Mouse (Mus musculus): Measurements from ENCODE around the gene Olfr317. TPM values are rescaled to one million over a fixed set of nuclear protein-coding genes. Genes with fewer than 3 reads are reported as not detected.
"Not testable (repeated sequence)": the region's sequence is repeated elsewhere in the genome, so short reads cannot be mapped to it uniquely, and the experiment has no call there.

The Olfr317 gene
- not detected in 2 replicates for total RNA-seq (2015)
- not detected in 2 replicates for total RNA-seq (2017)

DNA sequence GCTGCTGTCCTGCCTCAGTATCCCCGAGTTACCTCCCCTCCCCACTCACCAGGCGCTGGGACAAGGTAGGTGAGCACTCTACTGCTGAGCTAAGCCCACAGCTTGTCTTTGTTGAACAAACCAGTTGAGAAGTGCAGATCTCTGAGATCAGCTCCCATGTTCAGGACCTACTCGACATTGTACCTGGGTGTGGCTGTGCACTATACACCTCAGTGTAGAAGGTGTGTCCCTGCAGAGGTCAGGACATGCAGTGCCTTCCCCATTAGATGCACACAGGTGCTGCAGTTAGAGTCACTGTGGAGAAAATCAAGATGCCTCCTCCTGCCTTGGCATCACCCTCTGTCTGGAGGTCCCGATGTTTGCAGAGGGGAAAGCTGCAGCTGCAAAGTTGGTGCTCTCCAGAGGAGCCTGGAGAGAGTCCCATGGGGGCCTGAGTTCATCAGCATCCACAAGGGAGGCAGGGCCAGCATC, at the start of gene Olfr317:
TSS of gene Olfr317 (minus strand) at position 421 of the 471 bp plus-strand sequence.
- ATAC-seq (replicated peaks; ENCODE audit: poor library complexity) = no peak

DNA sequence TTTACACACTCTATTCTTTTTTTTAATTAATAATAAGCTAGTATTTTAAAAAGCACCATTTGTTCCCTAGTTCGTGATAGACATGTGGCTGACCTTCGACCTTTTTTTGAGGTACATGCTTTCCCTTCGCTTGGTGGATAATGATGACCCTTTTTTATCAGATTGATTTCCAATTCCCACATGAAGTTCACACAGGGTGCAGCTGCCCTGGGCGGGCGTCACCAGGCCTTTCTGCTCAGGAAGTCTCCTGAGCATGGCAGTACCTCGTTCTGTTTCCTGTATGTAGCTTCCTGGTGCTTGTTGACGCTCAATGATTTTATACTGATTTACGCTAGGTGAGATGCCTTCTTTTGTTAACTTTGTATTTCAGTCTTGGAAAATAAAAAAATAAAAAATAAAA, 49.3 kb upstream of the Olfr317 start:
- ATAC-seq (replicated peaks; ENCODE audit: poor library complexity) = no peak

DNA sequence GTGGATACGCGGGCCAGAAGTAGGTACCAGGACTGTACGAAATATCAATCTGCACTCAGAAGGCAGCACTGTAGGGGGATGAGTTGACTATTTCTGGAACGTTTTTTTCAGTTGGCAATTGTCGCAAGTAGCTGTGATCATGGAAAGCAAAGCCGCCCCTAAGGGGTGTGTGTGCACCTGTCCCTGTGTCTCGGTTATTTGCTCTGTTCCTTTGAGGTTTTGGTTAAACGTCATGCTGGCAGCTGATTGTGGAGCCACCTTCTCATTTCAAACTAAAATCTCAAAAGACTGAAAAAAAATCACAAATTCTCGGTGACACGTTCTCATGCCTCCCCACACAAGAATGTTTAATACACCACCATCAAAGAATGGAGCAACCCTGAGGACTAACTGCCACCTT, 48.6 kb upstream of the Olfr317 start:
- ATAC-seq (replicated peaks; ENCODE audit: poor library complexity) = no peak

GRCm38 (mm10) chr11:58784182-58784581, 45.2 kb upstream of the Olfr317 start:
- no peak for ATAC-seq (replicated peaks; ENCODE audit: poor library complexity)

- ATAC-seq (replicated peaks; ENCODE audit: poor library complexity) = no peak
These were observed 43.6 kb upstream of the Olfr317 start, which contains the start of gene Olfr314 for GRCm38 (mm10) chr11:58782480-58783089. Gene Olfr314 (plus strand): TSS chr11:58782952.

- no peak for ATAC-seq (replicated peaks; ENCODE audit: poor library complexity)
These were observed 33.9 kb upstream of the Olfr317 start, which contains the start of gene Olfr315 for GRCm38 (mm10) chr11:58772888-58773287. Gene Olfr315 (plus strand): TSS chr11:58773188.

GRCm38 (mm10) chr11:58752434-58752833, 13.4 kb upstream of the Olfr317 start, which contains the start of gene Olfr316:
Gene Olfr316 (plus strand): TSS chr11:58752734.
- no peak for ATAC-seq (replicated peaks; ENCODE audit: poor library complexity)

DNA sequence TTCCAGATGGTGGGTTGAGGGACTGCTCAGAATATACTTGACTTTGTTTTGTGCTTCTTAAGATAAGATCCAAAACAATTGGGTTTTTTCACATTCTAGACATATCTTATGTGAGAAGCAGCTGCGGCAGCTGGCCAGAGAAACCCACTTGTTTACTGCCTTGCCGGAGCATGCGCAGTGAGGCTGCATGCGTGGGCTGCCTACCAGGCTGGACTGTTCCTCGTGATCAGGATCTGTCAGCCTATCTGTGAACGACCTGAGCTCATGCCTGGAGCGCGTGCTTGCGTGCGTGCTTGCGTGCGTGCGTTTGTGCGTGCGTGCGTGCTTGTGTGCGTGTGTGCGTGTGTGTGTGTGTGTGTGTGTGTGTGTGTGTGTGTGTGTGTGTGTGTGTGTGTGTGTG, 12.1 kb upstream of the Olfr317 start:
- not testable (repeated sequence) for ATAC-seq (replicated peaks; ENCODE audit: poor library complexity)

GRCm38 (mm10) chr11:58733372-58733771, 5.6 kb downstream of the Olfr317 start:
- no peak for ATAC-seq (replicated peaks; ENCODE audit: poor library complexity)

DNA sequence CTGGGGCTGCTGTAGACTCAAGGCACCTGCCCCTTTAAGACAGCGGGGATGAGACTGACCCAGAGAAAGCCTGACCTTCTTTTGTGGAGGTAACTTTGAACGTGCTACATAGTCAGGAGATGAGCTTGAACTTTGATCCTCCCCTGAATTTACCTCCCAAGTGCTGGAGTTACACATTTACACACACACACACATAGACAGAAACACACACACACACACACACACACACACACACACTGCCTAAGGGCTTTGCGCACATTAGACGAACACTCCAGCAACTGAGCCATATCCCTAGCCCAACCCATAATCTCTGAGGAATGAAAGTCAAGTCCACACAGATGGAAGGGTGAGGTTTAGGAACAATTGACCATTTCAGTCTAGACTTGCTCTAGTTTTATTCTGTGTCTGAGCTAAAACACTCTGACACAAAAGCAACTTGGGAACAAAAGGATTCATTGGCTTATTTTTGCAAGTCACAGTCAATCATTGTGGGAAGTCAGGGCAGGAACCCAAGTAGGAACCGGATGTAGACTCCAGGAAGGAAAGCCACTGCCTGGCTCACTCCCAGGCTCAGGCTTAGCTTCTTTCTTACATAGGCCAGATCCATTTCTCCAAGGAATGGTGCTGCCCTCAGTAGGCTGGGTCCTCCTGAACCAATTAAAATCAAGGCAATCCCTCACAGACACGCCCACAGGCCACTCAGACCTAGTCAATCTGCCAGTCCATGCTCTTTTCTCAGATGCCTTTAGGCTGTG, 10.9 kb downstream of the Olfr317 start:
- ATAC-seq (replicated peaks; ENCODE audit: poor library complexity) = not testable (repeated sequence)

DNA sequence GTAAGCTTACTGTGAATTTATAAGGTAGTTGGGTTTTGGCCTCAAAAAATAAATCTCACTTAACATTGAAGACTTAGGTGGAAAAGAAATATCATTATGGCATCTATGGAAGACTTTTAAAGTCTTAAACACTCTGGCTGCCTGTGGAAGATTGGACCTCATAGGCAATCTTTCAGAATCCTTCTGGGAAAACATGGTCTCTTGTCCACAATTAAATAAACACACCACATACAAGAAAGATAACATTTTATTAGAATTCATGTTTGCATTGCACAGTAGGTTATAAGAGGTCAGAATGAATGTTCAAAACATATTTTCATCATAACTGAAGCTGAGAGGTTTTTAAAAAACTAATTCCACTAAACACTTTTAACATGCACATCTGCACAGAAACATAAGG, 15.1 kb downstream of the Olfr317 start, which contains the start of gene Olfr318:
TSS of gene Olfr318 (minus strand) at position 101 of the 400 bp plus-strand sequence.
- no peak for ATAC-seq (replicated peaks; ENCODE audit: poor library complexity)

- no peak for ATAC-seq (replicated peaks; ENCODE audit: poor library complexity)
These were observed 19.3 kb downstream of the Olfr317 start for GRCm38 (mm10) chr11:58719701-58720100.

DNA sequence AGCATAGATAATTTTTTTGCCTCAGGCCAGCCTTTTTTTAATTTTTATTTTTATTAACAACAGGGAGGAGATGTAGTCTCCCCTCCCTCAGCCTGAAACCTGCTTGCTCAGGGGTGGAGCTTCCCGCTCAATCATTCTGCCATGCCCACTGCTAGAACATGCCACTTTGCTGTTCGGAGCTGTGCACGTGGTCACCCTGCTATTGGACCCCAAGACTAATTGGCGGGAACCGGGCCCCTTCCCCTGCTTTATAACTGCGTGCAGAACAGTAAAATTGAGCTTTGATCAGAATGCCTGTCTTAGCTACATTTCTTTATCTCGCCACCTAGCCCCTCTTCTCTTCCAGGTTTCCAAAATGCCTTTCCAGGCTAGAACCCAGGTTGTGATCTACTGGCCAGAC, 21.3 kb downstream of the Olfr317 start:
- ATAC-seq (replicated peaks; ENCODE audit: poor library complexity) = not testable (repeated sequence)

DNA sequence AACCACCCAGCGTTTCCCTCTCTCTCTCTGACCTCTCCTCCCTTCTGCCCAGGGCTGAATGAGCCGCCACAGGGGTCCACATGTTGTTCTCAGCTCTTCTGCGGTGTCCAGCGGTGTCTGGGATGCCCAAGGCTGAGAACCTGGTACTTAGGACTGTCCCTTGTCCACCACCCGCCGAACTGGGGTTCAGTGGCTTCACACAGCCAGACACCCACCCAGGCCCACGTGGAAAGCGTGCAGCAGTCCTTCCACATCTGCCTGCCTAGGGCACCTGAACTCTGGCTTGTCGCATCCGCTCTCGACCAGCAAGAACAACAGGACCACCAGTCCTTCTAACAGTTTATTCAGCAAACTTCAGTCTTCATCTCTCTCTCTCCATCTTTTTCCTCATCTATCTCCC, 29.9 kb downstream of the Olfr317 start:
- ATAC-seq (replicated peaks; ENCODE audit: poor library complexity) = no peak

DNA sequence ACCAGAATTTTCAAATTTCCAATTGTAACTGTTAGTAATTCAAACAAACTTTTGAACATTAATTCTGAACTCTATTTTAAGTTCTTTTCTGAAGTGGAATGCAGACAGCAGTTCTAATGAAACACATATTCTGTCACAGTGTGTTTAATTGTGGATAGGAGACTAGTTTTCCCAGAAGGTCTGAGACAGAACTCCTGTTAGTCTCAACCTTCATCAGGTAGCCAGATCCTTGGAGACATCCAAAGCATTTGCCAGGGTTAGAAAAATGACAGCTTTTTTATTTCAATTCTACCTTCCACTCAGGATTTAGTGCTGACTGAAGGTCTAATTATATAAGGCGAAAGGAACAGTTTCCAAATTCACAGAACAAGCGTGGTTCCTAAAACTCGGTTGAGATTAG, 40.1 kb downstream of the Olfr317 start, which contains the start of gene Olfr319:
TSS of gene Olfr319 (plus strand) at position 301 of the 400 bp plus-strand sequence.
- no peak for ATAC-seq (replicated peaks; ENCODE audit: poor library complexity)

Other genes with a start within 250 kb of the Olfr317 start
Only the 30 nearest of the 31 such genes appear.
- gene Olfr331, start 236.6 kb downstream of the Olfr317 start, total RNA-seq (2015) = not detected in 2 replicates
- not detected in 2 replicates for gene Olfr331, start 236.6 kb downstream of the Olfr317 start, total RNA-seq (2017)
- gene Olfr330, start 204.4 kb downstream of the Olfr317 start, total RNA-seq (2015) = not detected in 2 replicates
- not detected in 2 replicates for gene Olfr330, start 204.4 kb downstream of the Olfr317 start, total RNA-seq (2017)
- not detected in 2 replicates for gene Olfr329-ps, start 192.8 kb downstream of the Olfr317 start, total RNA-seq (2015)
- gene Olfr329-ps, start 192.8 kb downstream of the Olfr317 start, total RNA-seq (2017) = not detected in 2 replicates
- not detected in 2 replicates for gene Olfr328, start 183.6 kb downstream of the Olfr317 start, total RNA-seq (2015)
- gene Olfr328, start 183.6 kb downstream of the Olfr317 start, total RNA-seq (2017) = not detected in 2 replicates
- gene Olfr224, start 168.7 kb downstream of the Olfr317 start, total RNA-seq (2015) = not detected in 2 replicates
- gene Olfr224, start 168.7 kb downstream of the Olfr317 start, total RNA-seq (2017) = not detected in 2 replicates
- gene Olfr325, start 161.5 kb downstream of the Olfr317 start, total RNA-seq (2015) = not detected in 2 replicates
- gene Olfr325, start 161.5 kb downstream of the Olfr317 start, total RNA-seq (2017) = not detected in 2 replicates
- not detected in 2 replicates for gene Olfr324, start 144.1 kb downstream of the Olfr317 start, total RNA-seq (2015)
- gene Olfr324, start 144.1 kb downstream of the Olfr317 start, total RNA-seq (2017) = not detected in 2 replicates
- not detected in 2 replicates for gene 2210407C18Rik, start 123.1 kb downstream of the Olfr317 start, total RNA-seq (2015)
- not detected in 2 replicates for gene 2210407C18Rik, start 123.1 kb downstream of the Olfr317 start, total RNA-seq (2017)
- gene Olfr323, start 108.7 kb downstream of the Olfr317 start, total RNA-seq (2015) = not detected in 2 replicates
- not detected in 2 replicates for gene Olfr323, start 108.7 kb downstream of the Olfr317 start, total RNA-seq (2017)
- 1.8 and 3.5 TPM in 2 replicates for gene Trim58, start 98.7 kb downstream of the Olfr317 start, total RNA-seq (2015)
- 0.27 and 1.2 TPM in 2 replicates for gene Trim58, start 98.7 kb downstream of the Olfr317 start, total RNA-seq (2017)
- gene Olfr322, start 80.4 kb downstream of the Olfr317 start, total RNA-seq (2015) = not detected in 2 replicates
- not detected in 2 replicates for gene Olfr322, start 80.4 kb downstream of the Olfr317 start, total RNA-seq (2017)
- not detected in 2 replicates for gene Olfr320, start 58.1 kb downstream of the Olfr317 start, total RNA-seq (2015)
- gene Olfr320, start 58.1 kb downstream of the Olfr317 start, total RNA-seq (2017) = not detected in 2 replicates
- not detected in 2 replicates for gene Olfr319, start 40.0 kb downstream of the Olfr317 start, total RNA-seq (2015)
- not detected in 2 replicates for gene Olfr319, start 40.0 kb downstream of the Olfr317 start, total RNA-seq (2017)
- gene Olfr318, start 15.2 kb downstream of the Olfr317 start, total RNA-seq (2015) = not detected in 2 replicates
- gene Olfr318, start 15.2 kb downstream of the Olfr317 start, total RNA-seq (2017) = not detected in 2 replicates
- gene Olfr316, start 13.5 kb upstream of the Olfr317 start, total RNA-seq (2015) = not detected in 2 replicates
- not detected in 2 replicates for gene Olfr316, start 13.5 kb upstream of the Olfr317 start, total RNA-seq (2017)
- gene Olfr315, start 34.0 kb upstream of the Olfr317 start, total RNA-seq (2015) = not detected in 2 replicates
- not detected in 2 replicates for gene Olfr315, start 34.0 kb upstream of the Olfr317 start, total RNA-seq (2017)
- not detected in 2 replicates for gene Olfr314, start 43.7 kb upstream of the Olfr317 start, total RNA-seq (2015)
- not detected in 2 replicates for gene Olfr314, start 43.7 kb upstream of the Olfr317 start, total RNA-seq (2017)
- not detected in 2 replicates for gene Fam183b, start 62.7 kb upstream of the Olfr317 start, total RNA-seq (2015)
- gene Fam183b, start 62.7 kb upstream of the Olfr317 start, total RNA-seq (2017) = not detected in 2 replicates
- gene Olfr313, start 75.8 kb upstream of the Olfr317 start, total RNA-seq (2015) = not detected in 2 replicates
- not detected in 2 replicates for gene Olfr313, start 75.8 kb upstream of the Olfr317 start, total RNA-seq (2017)
- gene Olfr312, start 90.0 kb upstream of the Olfr317 start, total RNA-seq (2015) = not detected in 2 replicates
- gene Olfr312, start 90.0 kb upstream of the Olfr317 start, total RNA-seq (2017) = not detected in 2 replicates
- gene Olfr311, start 100.0 kb upstream of the Olfr317 start, total RNA-seq (2015) = not detected in 2 replicates
- not detected in 2 replicates for gene Olfr311, start 100.0 kb upstream of the Olfr317 start, total RNA-seq (2017)
- gene Gm12258, start 107.9 kb upstream of the Olfr317 start, total RNA-seq (2015) = 0.90 and 1.1 TPM in 2 replicates
- gene Gm12258, start 107.9 kb upstream of the Olfr317 start, total RNA-seq (2017) = 2.0 and 3.0 TPM in 2 replicates
- gene 2810021J22Rik, start 128.0 kb upstream of the Olfr317 start, total RNA-seq (2015) = 1.9 and 3.7 TPM in 2 replicates
- gene 2810021J22Rik, start 128.0 kb upstream of the Olfr317 start, total RNA-seq (2017) = 2.9 and 5.0 TPM in 2 replicates
- 23.9 and 29.2 TPM in 2 replicates for gene Zfp39, start 165.0 kb upstream of the Olfr317 start, total RNA-seq (2015)
- 7.9 and 9.5 TPM in 2 replicates for gene Zfp39, start 165.0 kb upstream of the Olfr317 start, total RNA-seq (2017)
- gene Btnl10, start 178.7 kb upstream of the Olfr317 start, total RNA-seq (2015) = 1.4 and 1.5 TPM in 2 replicates
- gene Btnl10, start 178.7 kb upstream of the Olfr317 start, total RNA-seq (2017) = 1.8 and 1.9 TPM in 2 replicates
- 65.8 and 66.4 TPM in 2 replicates for gene Rnf187, start 199.7 kb upstream of the Olfr317 start, total RNA-seq (2015)
- gene Rnf187, start 199.7 kb upstream of the Olfr317 start, total RNA-seq (2017) = 70.6 and 83.6 TPM in 2 replicates
- 1.6 and 1.9 TPM in 2 replicates for gene Hist3h2ba, start 209.7 kb upstream of the Olfr317 start, total RNA-seq (2015)
- 1.8 and 2.3 TPM in 2 replicates for gene Hist3h2ba, start 209.7 kb upstream of the Olfr317 start, total RNA-seq (2017)
- gene Hist3h2a, start 215.5 kb upstream of the Olfr317 start, total RNA-seq (2015) = 19.4 and 20.2 TPM in 2 replicates
- gene Hist3h2a, start 215.5 kb upstream of the Olfr317 start, total RNA-seq (2017) = 223 and 238 TPM in 2 replicates
- gene Trim17, start 215.5 kb upstream of the Olfr317 start, total RNA-seq (2015) = 0.10 TPM in 1 of 2 replicates, not detected in the other
- not detected in 2 replicates for gene Trim17, start 215.5 kb upstream of the Olfr317 start, total RNA-seq (2017)
- gene Trim11, start 238.9 kb upstream of the Olfr317 start, total RNA-seq (2015) = 24.0 and 25.0 TPM in 2 replicates
- 25.9 and 32.8 TPM in 2 replicates for gene Trim11, start 238.9 kb upstream of the Olfr317 start, total RNA-seq (2017)